Mouse (Mus musculus) CH12.LX (cell line): ENCODE measurements around the gene Pou2f3. TPM values are rescaled to one million over a fixed set of nuclear protein-coding genes. Genes with fewer than 3 reads are reported as not detected.

ENCODE experiments used
- DNase-seq: peaks from one replicate; pipeline ENCODE4 v3.0.0-alpha.2; 2013; ENCODE audit errors: extremely low read depth
- H3K27ac ChIP-seq: 2 replicates; pipeline ENCODE4 v1.5.1; 2012; ENCODE audit warnings: low read depth, mild to moderate bottlenecking, control low read depth, moderate library complexity; ENCODE audit not compliant: insufficient read depth
- H3K27me3 ChIP-seq: replicated peaks from 2 replicates; pipeline ENCODE3; 2012; ENCODE audit warnings: inconsistent platforms
- H3K36me3 ChIP-seq, 2 experiments: replicated peaks in 1 of 2; 2 replicates each; pipeline versions ENCODE3 to v1.6.1; 2012; ENCODE audit warnings: inconsistent platforms in 1 of 2, low read length in 1 of 2, mild to moderate bottlenecking in 1 of 2, mixed read lengths in 1 of 2, moderate library complexity in 1 of 2; ENCODE audit not compliant: control insufficient read depth in 1 of 2, insufficient read depth in 1 of 2
- H3K4me1 ChIP-seq, 2 experiments: 2 replicates each; pipeline ENCODE4 v1.6.1; 2012; ENCODE audit warnings: inconsistent platforms in 1 of 2, moderate library complexity in 1 of 2; ENCODE audit not compliant: insufficient read depth in 2 of 2, control insufficient read depth in 1 of 2
- H3K4me2 ChIP-seq: 2 replicates; pipeline ENCODE4 v1.6.1; 2012; ENCODE audit warnings: low read depth, mild to moderate bottlenecking, control low read depth; ENCODE audit not compliant: poor library complexity, insufficient read depth, severe bottlenecking
- H3K4me3 ChIP-seq, 3 experiments: fragments of 150-350 bp in 1 of 3; sonication (generic) in 1 of 3; replicated peaks in 1 of 3; 2 replicates each; pipeline versions ENCODE3 to v1.5.1; 2011 to 2012; ENCODE audit warnings: low read depth in 2 of 3, low read length in 2 of 3, mild to moderate bottlenecking in 2 of 3, moderate library complexity in 2 of 3, control low read depth in 1 of 3, improper control_type of control experiment in 1 of 3, inconsistent platforms in 1 of 3, mixed read lengths in 1 of 3; ENCODE audit not compliant: poor library complexity in 1 of 3
- H3K79me2 ChIP-seq: replicated peaks from 2 replicates; pipeline ENCODE4 v1.6.1; 2012; ENCODE audit warnings: mild to moderate bottlenecking, moderate library complexity; ENCODE audit not compliant: control insufficient read depth, poor library complexity, insufficient read depth, severe bottlenecking; ENCODE audit errors: extremely low read depth
- H3K9ac ChIP-seq: 2 replicates; pipeline ENCODE4 v1.6.1; 2012; ENCODE audit warnings: low read depth, mild to moderate bottlenecking, control low read depth, moderate library complexity; ENCODE audit not compliant: insufficient read depth
- H3K9me3 ChIP-seq: replicated peaks from 2 replicates; pipeline ENCODE3; 2012; ENCODE audit warnings: low read length, inconsistent platforms, mixed read lengths
- CTCF ChIP-seq, 2 experiments: IDR thresholded peaks in 1 of 2; conservative IDR thresholded peaks in 1 of 2; 2 replicates each; pipeline ENCODE4 v1.5.1; 2011 to 2012; ENCODE audit warnings: low read depth in 2 of 2, low read length in 2 of 2, improper control_type of control experiment in 1 of 2, inconsistent platforms in 1 of 2, mild to moderate bottlenecking in 1 of 2, moderate library complexity in 1 of 2
- HCFC1 ChIP-seq: IDR thresholded peaks from 2 replicates; pipeline ENCODE4 v1.6.1; 2012; ENCODE audit warnings: low read depth, mild to moderate bottlenecking, inconsistent platforms, low read length, improper control_type of control experiment
- IRF4 ChIP-seq: IDR thresholded peaks from 2 replicates; pipeline ENCODE4 v1.6.1; 2014; ENCODE audit warnings: low read depth, mild to moderate bottlenecking, inconsistent platforms, low read length, improper control_type of control experiment
- JUN ChIP-seq: IDR thresholded peaks from 2 replicates; pipeline ENCODE4 v1.6.1; 2011; ENCODE audit warnings: low read depth, mild to moderate bottlenecking, low read length, improper control_type of control experiment, moderate library complexity; ENCODE audit not compliant: insufficient read depth
- JUND ChIP-seq: conservative IDR thresholded peaks from 2 replicates; pipeline ENCODE4 v1.6.1; 2011; ENCODE audit warnings: low read depth, low read length, improper control_type of control experiment
- MAX ChIP-seq: IDR thresholded peaks from 2 replicates; pipeline ENCODE4 v1.6.1; 2011; ENCODE audit warnings: low read length, improper control_type of control experiment
- MXI1 ChIP-seq: IDR thresholded peaks from 2 replicates; pipeline ENCODE4 v1.6.1; 2011; ENCODE audit warnings: mild to moderate bottlenecking, low read depth, low read length, improper control_type of control experiment
- MYC ChIP-seq: IDR thresholded peaks from 2 replicates; pipeline ENCODE4 v1.6.1; 2011; ENCODE audit warnings: low read depth, mild to moderate bottlenecking, improper control_type of control experiment, low read length
- NELFE ChIP-seq: IDR thresholded peaks from 2 replicates; pipeline ENCODE4 v1.6.1; 2011; ENCODE audit warnings: low read depth, low read length, improper control_type of control experiment
- POLR2A ChIP-seq: IDR thresholded peaks from 2 replicates; pipeline ENCODE4 v1.6.1; 2011; ENCODE audit warnings: low read depth, mild to moderate bottlenecking, improper control_type of control experiment, low read length
- POLR2AphosphoS2 ChIP-seq: IDR thresholded peaks from 2 replicates; pipeline ENCODE4 v1.6.1; 2011; ENCODE audit warnings: low read depth, low read length, improper control_type of control experiment
- RAD21 ChIP-seq: IDR thresholded peaks from 2 replicates; pipeline ENCODE4 v1.6.1; 2011; ENCODE audit warnings: low read depth, mild to moderate bottlenecking, low read length, improper control_type of control experiment, moderate library complexity
- RCOR1 ChIP-seq: conservative IDR thresholded peaks from 2 replicates; pipeline ENCODE4 v1.6.1; 2012; ENCODE audit warnings: low read depth, mild to moderate bottlenecking, inconsistent platforms, low read length, improper control_type of control experiment
- SMC3 ChIP-seq: IDR thresholded peaks from 2 replicates; pipeline ENCODE4 v1.6.1; 2011; ENCODE audit warnings: low read depth, low read length, improper control_type of control experiment
- TBP ChIP-seq: conservative IDR thresholded peaks from 2 replicates; pipeline ENCODE4 v1.6.1; 2011; ENCODE audit warnings: low read depth, low read length, improper control_type of control experiment
- UBTF ChIP-seq: IDR thresholded peaks from 2 replicates; pipeline ENCODE4 v1.6.1; 2012; ENCODE audit warnings: low read depth, mild to moderate bottlenecking, inconsistent platforms, low read length, improper control_type of control experiment, moderate library complexity
- USF1 ChIP-seq: IDR thresholded peaks from 2 replicates; pipeline ENCODE4 v1.6.1; 2014; ENCODE audit warnings: low read depth, mild to moderate bottlenecking, inconsistent platforms, low read length, improper control_type of control experiment
- ZC3H11A ChIP-seq: IDR thresholded peaks from 2 replicates; pipeline ENCODE4 v1.6.1; 2012; ENCODE audit warnings: low read depth, mild to moderate bottlenecking, inconsistent platforms, low read length, improper control_type of control experiment
- ZMIZ1 ChIP-seq: IDR thresholded peaks from 2 replicates; pipeline ENCODE4 v1.6.1; 2012; ENCODE audit warnings: low read depth, mild to moderate bottlenecking, inconsistent platforms, low read length, improper control_type of control experiment
- dilution Hi-C: fragments of 300-500 bp; cut with MboI; formaldehyde crosslinking; loops from 2 replicates; pipeline ENCODE4 v1.14.3; 2020; ENCODE audit warnings: low sequenced_read_pairs; ENCODE audit not compliant: extremely low pct_unique_long_range_greater_than_20kb, extremely low pct_ligation_motif_present
- in situ Hi-C: fragments of 300-500 bp; cut with MboI; formaldehyde crosslinking; loops from 3 replicates; pipeline ENCODE4 v1.14.3; 2019; ENCODE audit warnings: low sequenced_read_pairs, low pct_ligation_motif_present, low pct_unique_long_range_greater_than_20kb, mixed read lengths
- polyA plus RNA-seq: library from polyadenylated mRNA; unstranded; fragments of >175 nt; gene quantifications from 2 replicates; pipeline ENCODE4 v1.2.1, GENCODE M21; 2012; ENCODE audit warnings: low read depth; ENCODE audit not compliant: insufficient read length
- total RNA-seq, 2 experiments: library from RNA; depleted of rRNA; stranded (reverse); fragments of 300-350 nt in 1 of 2; fragments of >200 nt in 1 of 2; gene quantifications; 2 replicates each; pipeline ENCODE4 v1.2.3; 2012 to 2014

Pou2f3 gene
- total and polyA plus RNA-seq, 3 experiments: 0.21 to 0.49 TPM; not detected in 1

GRCm38 (mm10) chr9:43166346-43166745 is 43.8 kb downstream of the Pou2f3 start:
- DNase-seq: no peak
- no peak overlapping the region for H3K4me3 ChIP-seq
- no peaks in the 10 kb centered on the region for H3K4me1 ChIP-seq
- H3K4me2 ChIP-seq: no peak overlapping the region
- H3K9me3 ChIP-seq: no peaks in the 10 kb centered on the region
- H3K9ac ChIP-seq: no peak overlapping the region
- H3K36me3 ChIP-seq: no peaks in the 10 kb centered on the region
- in situ Hi-C loops: no loop called here
- H3K79me2 ChIP-seq: no peaks in the 10 kb centered on the region
- H3K27me3 ChIP-seq: peaks cover 74% of the 10 kb centered on the region
- TF ChIP-seq UBTF (no peak), IRF4 (no peak), ZMIZ1 (no peak), MXI1 (no peak), HCFC1 (no peak), MAX (no peak), USF1 (no peak), ZC3H11A (no peak), POLR2A (no peak), TBP (no peak), CTCF (conservative IDR thresholded peaks at IDR 0.05 in 1 of 2, IDR thresholded peaks at IDR 0.05 in 1 of 2; ENCODE audit: low read depth in 2 of 2, low read length in 2 of 2) (no peak), SMC3 (no peak), JUND (no peak)
- no peak overlapping the region for H3K27ac ChIP-seq
- dilution Hi-C loops: no loop called here

- Histone ChIP-seq H3K4me1 (peaks cover 0 to 3% of the 10 kb centered on the region in 2 experiments; a peak in 2 of 4 replicates), H3K27ac (no peak overlapping the region), H3K9ac (no peak overlapping the region), H3K4me2 (no peak overlapping the region), H3K9me3 (no peaks in the 10 kb centered on the region), H3K36me3 (no peaks in the 10 kb centered on the region), H3K27me3 (peaks cover 85% of the 10 kb centered on the region), H3K79me2 (no peaks in the 10 kb centered on the region), H3K4me3 (no peak overlapping the region)
- no peak for DNase-seq
- in situ Hi-C loops (no loop called here), dilution Hi-C loops (no loop called here)
- TF ChIP-seq ZC3H11A: no peak
- no peak for TF ChIP-seq RCOR1
- no peak for TF ChIP-seq ZMIZ1
- no peak for TF ChIP-seq POLR2AphosphoS2
- no peak for TF ChIP-seq RAD21
- no peak for TF ChIP-seq MYC
- no peak for TF ChIP-seq JUN
- TF ChIP-seq NELFE: no peak
These were observed 54.2 kb downstream of the Pou2f3 start for GRCm38 (mm10) chr9:43155960-43156359.
